Mouse (Mus musculus) heart, embryonic 12.5 days (tissue): ENCODE data around the gene Lbx2. TPM values are rescaled to one million over a fixed set of nuclear protein-coding genes. Genes with fewer than 3 reads are reported as not detected.

Experiments used
- ATAC-seq: fragments of 200-750 bp; cut with Nextera tagmentation; 2 replicates; pipeline ENCODE4 v1.8.0; 2017; ENCODE audit warnings: moderate TSS enrichment, moderate library complexity; ENCODE audit not compliant: insufficient number of reproducible peaks, low FRiP score
- H3K27ac ChIP-seq: fragments of 300-500 bp; sonication (generic); 2 replicates; pipeline ENCODE4 v1.5.1; 2016; ENCODE audit warnings: mild to moderate bottlenecking, moderate library complexity; ENCODE audit not compliant: poor library complexity, severe bottlenecking
- H3K27me3 ChIP-seq: fragments of 300-500 bp; sonication (generic); replicated peaks from 2 replicates; pipeline ENCODE4 v1.6.1; 2016; ENCODE audit warnings: mild to moderate bottlenecking, moderate library complexity
- H3K36me3 ChIP-seq: fragments of 300-500 bp; sonication (generic); 2 replicates; pipeline ENCODE4 v1.6.1; 2016; ENCODE audit warnings: mild to moderate bottlenecking, moderate library complexity
- H3K4me1 ChIP-seq: fragments of 300-500 bp; sonication (generic); replicated peaks from 2 replicates; pipeline ENCODE4 v1.6.1; 2016; ENCODE audit warnings: mild to moderate bottlenecking
- H3K4me2 ChIP-seq: fragments of 300-500 bp; sonication (generic); 2 replicates; pipeline ENCODE4 v1.6.1; 2016; ENCODE audit warnings: mild to moderate bottlenecking, moderate library complexity
- H3K4me3 ChIP-seq: fragments of 300-500 bp; sonication (generic); 2 replicates; pipeline ENCODE4 v1.5.1; 2016; ENCODE audit warnings: mild to moderate bottlenecking
- H3K9ac ChIP-seq: fragments of 300-500 bp; sonication (generic); 2 replicates; pipeline ENCODE4 v1.6.1; 2016; ENCODE audit warnings: mild to moderate bottlenecking, moderate library complexity
- H3K9me3 ChIP-seq: fragments of 300-500 bp; sonication (generic); replicated peaks from 2 replicates; pipeline ENCODE4 v1.6.1; 2016; ENCODE audit warnings: mild to moderate bottlenecking, moderate library complexity
- WGBS: fragments of 180-500 bp; shearing (Covaris S2); methylation state at CpG from one replicate; pipeline ENCODE4 v1.1.7; 2016; 5-methylcytosine and 5-hydroxymethylcytosine counted together
- polyA plus RNA-seq: library from polyadenylated mRNA; unstranded; fragments of >200 nt; fragmentation: Nextera tagmentation; extraction: Ambion mirVana; gene quantifications from 2 replicates; pipeline ENCODE4 v1.2.1, GENCODE M21; 2016

Gene Lbx2
- polyA plus RNA-seq, 1 experiment from 2014 or later = 0.36 TPM

- H3K9me3 ChIP-seq = no peaks in the 10 kb centered on the region
- H3K4me3 ChIP-seq = peak within 1 kb of the TSS; percentile 84
- peaks cover 4% of the 10 kb centered on the region for H3K27me3 ChIP-seq
- H3K9ac ChIP-seq = peak within 1 kb of the TSS; percentile 93
- peak within 1 kb of the TSS; percentile 85 for H3K27ac ChIP-seq
- ATAC-seq = peak; percentile 37
- under 1% methylated on average over 49 of the region's 50 CpGs for WGBS
- peaks cover 33% of the 10 kb centered on the region for H3K36me3 ChIP-seq
- peaks cover 21% of the 10 kb centered on the region for H3K4me1 ChIP-seq
- H3K4me2 ChIP-seq = peak within 1 kb of the TSS; percentile 99
Measured at GRCm38 (mm10) chr6:83054871-83055431, 31.2 kb upstream of the Lbx2 start, which contains the start of gene Htra2. Gene Htra2, minus strand, starts transcription at chr6:83055273.

DNA sequence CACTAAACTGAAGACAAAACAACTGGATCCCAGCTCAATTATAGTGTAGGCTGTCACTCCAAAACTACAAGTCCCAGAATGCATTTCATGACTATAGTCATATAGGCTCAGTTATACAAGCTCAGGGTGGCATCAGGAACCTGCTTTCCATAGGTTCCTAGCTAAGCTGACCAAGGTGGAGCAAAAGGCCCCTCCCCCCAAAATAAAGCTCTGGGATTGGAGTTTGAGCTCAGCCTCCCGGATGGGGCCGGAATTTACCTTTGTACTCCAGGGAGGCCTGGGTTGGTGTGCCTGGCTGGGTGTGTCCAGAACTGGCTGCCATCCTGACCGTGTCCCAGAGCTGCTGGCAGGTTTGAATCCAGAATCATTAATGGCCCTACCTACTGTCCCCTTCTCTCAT lies 28.4 kb upstream of the Lbx2 start, which contains the start of gene Dqx1:
TSS of gene Dqx1 (plus strand) at position 55 of the 400 bp plus-strand sequence.
- H3K4me3 ChIP-seq = no peak within 1 kb of the TSS
- ATAC-seq = no peak
- WGBS = 62% methylated on average over 3 of the region's 3 CpGs
- no peak within 1 kb of the TSS for H3K4me2 ChIP-seq
- peaks cover 27% of the 10 kb centered on the region for H3K27me3 ChIP-seq
- H3K9me3 ChIP-seq = no peaks in the 10 kb centered on the region
- peaks cover 21% of the 10 kb centered on the region for H3K4me1 ChIP-seq
- H3K36me3 ChIP-seq = peaks cover 18% of the 10 kb centered on the region
- H3K9ac ChIP-seq = no peak within 1 kb of the TSS
- no peak within 1 kb of the TSS for H3K27ac ChIP-seq

DNA sequence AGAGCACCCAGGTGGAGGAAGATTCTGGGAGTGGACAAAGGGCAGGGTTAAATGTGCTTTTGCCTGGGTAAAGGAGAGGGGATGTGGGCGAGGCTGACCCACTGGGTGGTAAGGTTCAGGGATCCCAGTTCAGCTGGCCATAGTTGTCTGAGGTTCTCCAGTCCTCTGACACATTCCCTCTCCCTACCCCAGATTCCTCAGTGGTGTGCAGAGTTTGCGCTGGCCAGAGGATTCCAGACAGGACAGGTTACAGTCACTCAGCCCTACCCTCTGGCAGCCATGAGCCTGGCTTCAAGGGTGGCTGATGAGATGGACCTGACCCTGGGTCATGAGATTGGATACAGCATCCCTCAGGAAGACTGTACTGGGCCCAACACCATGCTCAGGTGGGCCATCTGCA lies 27.4 kb upstream of the Lbx2 start:
- Histone ChIP-seq H3K27ac (no peak overlapping the region), H3K4me2 (no peak overlapping the region), H3K9me3 (no peaks in the 10 kb centered on the region), H3K9ac (no peak overlapping the region), H3K4me1 (peaks cover 15% of the 10 kb centered on the region), H3K27me3 (peaks cover 37% of the 10 kb centered on the region), H3K4me3 (no peak overlapping the region), H3K36me3 (peaks cover 18% of the 10 kb centered on the region)
- WGBS = 78% methylated on average over 2 of the region's 2 CpGs
- no peak for ATAC-seq

GRCm38 (mm10) chr6:83065995-83066394 lies 20.2 kb upstream of the Lbx2 start:
- Histone ChIP-seq H3K27ac (no peak overlapping the region), H3K36me3 (no peaks in the 10 kb centered on the region), H3K9me3 (no peaks in the 10 kb centered on the region), H3K4me1 (peaks cover 22% of the 10 kb centered on the region), H3K4me2 (no peak overlapping the region), H3K4me3 (no peak overlapping the region), H3K27me3 (peaks cover 96% of the 10 kb centered on the region), H3K9ac (no peak overlapping the region)
- 29% methylated on average over 8 of the region's 8 CpGs for WGBS
- ATAC-seq = no peak

GRCm38 (mm10) chr6:83066441-83066840 lies 19.7 kb upstream of the Lbx2 start:
- no peaks in the 10 kb centered on the region for H3K9me3 ChIP-seq
- no peak for ATAC-seq
- no peak overlapping the region for H3K4me2 ChIP-seq
- peaks cover 96% of the 10 kb centered on the region for H3K27me3 ChIP-seq
- no peaks in the 10 kb centered on the region for H3K36me3 ChIP-seq
- WGBS = 30% methylated on average over 6 of the region's 6 CpGs
- H3K4me3 ChIP-seq = no peak overlapping the region
- peaks cover 26% of the 10 kb centered on the region for H3K4me1 ChIP-seq
- no peak overlapping the region for H3K9ac ChIP-seq
- H3K27ac ChIP-seq = no peak overlapping the region

DNA sequence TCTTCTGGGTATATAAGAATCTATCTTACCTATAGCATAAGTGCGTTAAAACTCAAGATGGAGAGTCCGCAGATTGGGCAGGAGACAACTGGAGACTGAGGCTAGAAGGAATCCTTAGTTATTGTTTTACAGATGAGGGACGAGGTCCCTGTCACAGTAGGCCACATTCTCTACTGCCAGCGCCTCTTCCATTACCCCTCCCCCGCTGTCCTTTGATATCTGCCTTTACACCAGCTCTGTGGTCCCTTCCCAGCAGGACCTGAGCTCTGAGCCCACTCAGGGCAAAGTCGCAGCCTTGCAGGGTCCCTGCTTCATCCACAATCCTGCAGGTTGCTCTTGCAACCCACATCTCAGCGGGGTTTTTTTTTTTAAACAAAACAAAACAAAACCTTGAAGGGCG lies 17.9 kb upstream of the Lbx2 start:
- peak overlapping the region; percentile 62 for H3K4me2 ChIP-seq
- H3K27ac ChIP-seq = no peak overlapping the region
- peaks cover 27% of the 10 kb centered on the region for H3K4me1 ChIP-seq
- H3K9ac ChIP-seq = no peak overlapping the region
- H3K36me3 ChIP-seq = no peaks in the 10 kb centered on the region
- no peaks in the 10 kb centered on the region for H3K9me3 ChIP-seq
- no peak for ATAC-seq
- H3K4me3 ChIP-seq = peak overlapping the region; percentile 37
- WGBS = 5% methylated on average over 8 of the region's 8 CpGs
- H3K27me3 ChIP-seq = peaks cover 96% of the 10 kb centered on the region

- Histone ChIP-seq H3K4me1 (peaks cover 27% of the 10 kb centered on the region), H3K4me2 (peak overlapping the region; percentile 62), H3K4me3 (peak overlapping the region; percentile 37), H3K27ac (no peak overlapping the region), H3K36me3 (no peaks in the 10 kb centered on the region), H3K9me3 (no peaks in the 10 kb centered on the region), H3K27me3 (peaks cover 96% of the 10 kb centered on the region), H3K9ac (0 out of 2 replicates have a peak overlapping the region, but pooled peaks have one; percentile 21)
- no peak for ATAC-seq
- under 1% methylated on average over 81 of the region's 81 CpGs for WGBS
Measured at GRCm38 (mm10) chr6:83068706-83069487, 17.3 kb upstream of the Lbx2 start.

- peaks cover 96% of the 10 kb centered on the region for H3K27me3 ChIP-seq
- H3K27ac ChIP-seq = no peak overlapping the region
- no peaks in the 10 kb centered on the region for H3K36me3 ChIP-seq
- H3K9me3 ChIP-seq = no peaks in the 10 kb centered on the region
- peaks cover 27% of the 10 kb centered on the region for H3K4me1 ChIP-seq
- peak overlapping the region; percentile 32 for H3K4me2 ChIP-seq
- 1% methylated on average over 69 of the region's 69 CpGs for WGBS
- H3K9ac ChIP-seq = no peak overlapping the region
- peak overlapping the region; percentile 29 for H3K4me3 ChIP-seq
- no peak for ATAC-seq
Measured at GRCm38 (mm10) chr6:83069488-83070246, 16.5 kb upstream of the Lbx2 start.

- H3K27me3 ChIP-seq = peaks cover 96% of the 10 kb centered on the region
- H3K4me3 ChIP-seq = peak within 1 kb of the TSS; percentile 37
- WGBS = under 1% methylated on average over 10 of the region's 10 CpGs
- no peak within 1 kb of the TSS for H3K9ac ChIP-seq
- no peaks in the 10 kb centered on the region for H3K36me3 ChIP-seq
- peak within 1 kb of the TSS; percentile 62 for H3K4me2 ChIP-seq
- H3K9me3 ChIP-seq = no peaks in the 10 kb centered on the region
- ATAC-seq = no peak
- H3K4me1 ChIP-seq = peaks cover 27% of the 10 kb centered on the region
- no peak within 1 kb of the TSS for H3K27ac ChIP-seq
Measured at GRCm38 (mm10) chr6:83070247-83070310, 16.1 kb upstream of the Lbx2 start, which contains the start of gene Tlx2. Gene Tlx2, minus strand, starts transcription at chr6:83070293.

DNA sequence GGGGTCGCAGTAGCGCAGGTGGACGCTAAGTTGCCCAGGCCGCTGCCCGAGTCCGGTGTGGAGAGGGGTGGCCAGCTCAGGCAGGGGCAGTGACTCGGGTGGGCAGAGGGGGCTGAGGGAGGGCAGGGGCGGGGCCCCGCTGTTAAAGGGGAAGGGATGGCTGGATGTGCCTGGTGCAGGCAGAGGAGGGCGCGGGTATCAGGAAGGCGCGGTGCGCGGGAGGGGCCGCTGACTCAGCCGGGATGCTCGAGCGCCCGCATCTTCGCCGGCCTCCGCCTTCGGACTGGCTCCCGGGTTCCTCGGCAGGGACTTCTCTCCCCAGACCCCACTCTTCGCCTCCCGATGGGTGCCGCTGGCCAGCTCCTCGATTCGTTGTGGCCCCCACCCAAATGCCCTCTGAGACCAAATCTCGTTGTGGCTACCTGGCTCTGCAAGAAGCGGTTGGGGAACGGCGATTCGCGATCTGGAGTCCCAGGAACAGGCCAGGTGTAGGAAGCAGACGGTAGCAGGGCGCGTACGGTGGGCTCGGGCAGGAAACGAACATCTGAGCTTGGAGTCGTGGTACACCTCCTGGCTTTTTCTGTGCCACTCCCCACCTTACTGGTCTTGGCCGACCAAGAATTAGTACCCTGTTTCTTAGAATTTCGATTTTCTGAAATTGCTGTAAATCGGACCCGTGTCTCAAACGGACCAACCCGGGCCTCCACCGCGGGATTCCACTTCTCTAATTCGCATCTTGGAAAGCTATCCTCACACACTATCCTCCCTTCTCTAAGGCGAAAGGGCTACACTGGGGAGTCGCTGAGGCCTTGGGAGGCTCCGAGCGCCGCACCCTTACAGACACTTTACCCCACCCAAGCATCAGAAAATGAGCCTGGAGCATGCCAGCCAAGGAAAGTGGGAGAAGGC lies 15.6 kb upstream of the Lbx2 start:
- no peak overlapping the region for H3K9ac ChIP-seq
- peaks cover 97% of the 10 kb centered on the region for H3K27me3 ChIP-seq
- peak overlapping the region; percentile 29 for H3K4me3 ChIP-seq
- H3K4me1 ChIP-seq = peaks cover 27% of the 10 kb centered on the region
- H3K36me3 ChIP-seq = no peaks in the 10 kb centered on the region
- no peaks in the 10 kb centered on the region for H3K9me3 ChIP-seq
- WGBS = under 1% methylated on average over 54 of the region's 58 CpGs
- ATAC-seq = no peak
- H3K27ac ChIP-seq = no peak overlapping the region
- peak overlapping the region; percentile 32 for H3K4me2 ChIP-seq
